Mouse (Mus musculus) testis, adult 2 months (tissue): ENCODE measurements around the gene Phlpp1. TPM values are rescaled to one million over a fixed set of nuclear protein-coding genes. Genes with fewer than 3 reads are reported as not detected.

ENCODE experiments used
- H3K27ac ChIP-seq: fragments of 200-500 bp; 2 replicates; pipeline ENCODE4 v1.5.1; 2012; ENCODE audit warnings: low read depth, low read length; ENCODE audit not compliant: control insufficient read depth, insufficient read depth
- H3K27me3 ChIP-seq: fragments of 200-500 bp; 2 replicates; pipeline ENCODE4 v1.6.1; 2012; ENCODE audit warnings: mild to moderate bottlenecking, low read length, moderate library complexity; ENCODE audit not compliant: control insufficient read depth, insufficient read depth
- H3K36me3 ChIP-seq: fragments of 200-500 bp; 2 replicates; pipeline ENCODE4 v1.6.1; 2012; ENCODE audit warnings: mild to moderate bottlenecking, low read length; ENCODE audit not compliant: control insufficient read depth, insufficient read depth
- H3K4me1 ChIP-seq: fragments of 200-500 bp; 2 replicates; pipeline ENCODE4 v1.6.1; 2012; ENCODE audit warnings: low read length; ENCODE audit not compliant: control insufficient read depth, insufficient read depth
- H3K4me3 ChIP-seq: fragments of 200-500 bp; 2 replicates; pipeline ENCODE4 v1.5.1; 2012; ENCODE audit warnings: low read depth, mild to moderate bottlenecking, low read length, moderate library complexity, mixed read lengths; ENCODE audit not compliant: control insufficient read depth
- CTCF ChIP-seq: fragments of 200-500 bp; IDR thresholded peaks from 2 replicates; pipeline ENCODE4 v1.5.1; 2012; ENCODE audit warnings: low read depth, mild to moderate bottlenecking, inconsistent platforms, low read length, moderate library complexity; ENCODE audit not compliant: control insufficient read depth, insufficient read depth, insufficient replicate concordance
- POLR2A ChIP-seq: fragments of 200-500 bp; IDR thresholded peaks from 2 replicates; pipeline ENCODE4 v1.6.1; 2012; ENCODE audit warnings: low read depth, mild to moderate bottlenecking, inconsistent platforms, low read length, moderate library complexity; ENCODE audit not compliant: control insufficient read depth
- polyA plus RNA-seq: library from polyadenylated mRNA; depleted of rRNA; stranded (reverse); fragments of >200 nt; gene quantifications from 2 replicates; pipeline ENCODE4 v1.2.3, GENCODE M21; 2012

The Phlpp1 gene
- polyA plus RNA-seq, 1 experiment = 59.6 TPM

- H3K36me3 ChIP-seq = no peaks in the 10 kb centered on the region
- H3K4me1 ChIP-seq = 0 out of 2 replicates have a peak, but pooled peaks cover 2% of the 10 kb centered on the region
- H3K27me3 ChIP-seq = no peaks in the 10 kb centered on the region; the same call in 1 of the 2 replicates
- TF ChIP-seq POLR2A (no peak), CTCF (no peak)
- H3K4me3 ChIP-seq = peak overlapping the region; percentile 78
- H3K27ac ChIP-seq = no peak overlapping the region
Observed at GRCm38 (mm10) chr1:106169741-106170265, 1.7 kb upstream of the Phlpp1 start.

- Histone ChIP-seq H3K27ac (no peak overlapping the region), H3K36me3 (no peaks in the 10 kb centered on the region), H3K4me3 (peak overlapping the region; percentile 77), H3K27me3 (no peaks in the 10 kb centered on the region; the same call in 1 of the 2 replicates), H3K4me1 (0 out of 2 replicates have a peak, but pooled peaks cover 2% of the 10 kb centered on the region)
- TF ChIP-seq POLR2A (no peak), CTCF (no peak)
Observed at GRCm38 (mm10) chr1:106172301-106172930, 864 bp downstream of the Phlpp1 start.

GRCm38 (mm10) chr1:106172931-106173371, 1.4 kb downstream of the Phlpp1 start:
- H3K4me1 ChIP-seq = 0 out of 2 replicates have a peak, but pooled peaks cover 2% of the 10 kb centered on the region
- peak overlapping the region; percentile 77 for H3K4me3 ChIP-seq
- no peak for TF ChIP-seq CTCF
- TF ChIP-seq POLR2A = no peak
- no peak overlapping the region for H3K27ac ChIP-seq
- no peaks in the 10 kb centered on the region for H3K36me3 ChIP-seq
- no peaks in the 10 kb centered on the region; the same call in 1 of the 2 replicates for H3K27me3 ChIP-seq

- Histone ChIP-seq H3K4me1 (0 out of 2 replicates have a peak, but pooled peaks cover 2% of the 10 kb centered on the region), H3K36me3 (no peaks in the 10 kb centered on the region), H3K27ac (no peak overlapping the region), H3K4me3 (peak overlapping the region; percentile 77), H3K27me3 (no peaks in the 10 kb centered on the region; the same call in 1 of the 2 replicates)
- TF ChIP-seq POLR2A (no peak), CTCF (no peak)
Observed at GRCm38 (mm10) chr1:106173621-106174156, 2.1 kb downstream of the Phlpp1 start.

GRCm38 (mm10) chr1:106174598-106174997, 3.0 kb downstream of the Phlpp1 start:
- Histone ChIP-seq H3K27me3 (no peaks in the 10 kb centered on the region; the same call in 1 of the 2 replicates), H3K4me1 (0 out of 2 replicates have a peak, but pooled peaks cover 2% of the 10 kb centered on the region), H3K36me3 (no peaks in the 10 kb centered on the region), H3K27ac (no peak overlapping the region), H3K4me3 (peak overlapping the region; percentile 21; the same call in 1 of the 2 replicates)
- TF ChIP-seq CTCF = no peak
- no peak for TF ChIP-seq POLR2A

GRCm38 (mm10) chr1:106175360-106175759, 3.8 kb downstream of the Phlpp1 start:
- no peak for TF ChIP-seq POLR2A
- TF ChIP-seq CTCF = no peak
- no peaks in the 10 kb centered on the region; the same call in 1 of the 2 replicates for H3K27me3 ChIP-seq
- H3K27ac ChIP-seq = no peak overlapping the region
- H3K4me3 ChIP-seq = peak overlapping the region; percentile 51; the same call in 1 of the 2 replicates
- H3K36me3 ChIP-seq = no peaks in the 10 kb centered on the region
- 0 out of 2 replicates have a peak, but pooled peaks cover 2% of the 10 kb centered on the region for H3K4me1 ChIP-seq

GRCm38 (mm10) chr1:106176791-106177190, 5.2 kb downstream of the Phlpp1 start:
- Histone ChIP-seq H3K4me1 (0 out of 2 replicates have a peak, but pooled peaks cover 2% of the 10 kb centered on the region), H3K36me3 (no peaks in the 10 kb centered on the region), H3K4me3 (peak overlapping the region; percentile 29; the same call in 1 of the 2 replicates), H3K27me3 (no peaks in the 10 kb centered on the region; the same call in 1 of the 2 replicates), H3K27ac (no peak overlapping the region)
- TF ChIP-seq POLR2A = no peak
